Mouse (Mus musculus) naive thymus-derived CD4-positive, alpha-beta T cell, adult 2 months (primary cell): ENCODE results near the gene Oog1.
"Not testable (repeated sequence)": the region's sequence is repeated elsewhere in the genome, so short reads cannot be mapped to it uniquely, and the experiment has no call there.

Source experiments
- DNase-seq: peaks from one replicate; pipeline ENCODE4 v3.0.0-alpha.2; 2011; ENCODE audit warnings: low read depth

The Oog1 gene

DNA sequence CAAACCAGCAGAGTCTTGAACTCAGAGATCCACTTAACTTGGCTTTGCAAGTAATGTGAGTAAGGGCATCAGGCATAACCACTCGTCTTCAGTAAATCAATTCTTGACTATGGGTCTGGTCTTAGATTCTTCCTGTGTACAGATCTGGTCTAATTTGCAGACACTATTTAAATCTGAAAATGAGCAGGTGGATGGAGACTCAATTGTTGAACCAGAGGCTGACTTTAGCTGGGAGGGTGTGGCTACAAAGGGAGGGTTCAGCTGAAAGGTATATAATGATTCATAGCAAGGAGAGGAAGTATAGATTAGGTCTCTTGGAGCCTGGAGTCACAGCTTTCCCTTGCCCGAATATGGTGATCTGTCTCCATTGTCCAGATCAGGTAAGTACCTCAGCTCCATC, at the start of gene Oog1:
Oog1 (plus strand) TSS at position 301 of the 400 bp plus-strand sequence.
- not testable (repeated sequence) for DNase-seq

DNA sequence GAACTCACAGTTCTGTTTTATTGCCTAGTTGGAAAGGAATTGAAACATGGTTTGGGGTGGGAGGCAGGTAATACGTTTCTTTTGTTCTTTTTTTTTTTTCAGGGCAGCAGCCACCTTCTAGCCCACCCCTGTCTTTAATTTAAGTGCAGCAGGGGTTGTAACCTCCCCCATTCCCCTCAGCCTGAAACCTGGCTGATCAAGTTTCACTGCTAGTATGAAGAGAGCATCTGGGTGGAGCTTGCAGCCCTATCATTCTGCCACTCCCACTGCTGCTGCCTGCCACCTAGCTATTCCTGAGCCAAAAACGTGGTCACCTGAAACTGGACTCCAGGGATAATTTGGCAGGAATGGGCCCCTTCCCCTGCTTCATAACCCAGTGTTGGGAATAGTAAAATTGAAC, 1.1 kb upstream of the Oog1 start:
- not testable (repeated sequence) for DNase-seq

DNA sequence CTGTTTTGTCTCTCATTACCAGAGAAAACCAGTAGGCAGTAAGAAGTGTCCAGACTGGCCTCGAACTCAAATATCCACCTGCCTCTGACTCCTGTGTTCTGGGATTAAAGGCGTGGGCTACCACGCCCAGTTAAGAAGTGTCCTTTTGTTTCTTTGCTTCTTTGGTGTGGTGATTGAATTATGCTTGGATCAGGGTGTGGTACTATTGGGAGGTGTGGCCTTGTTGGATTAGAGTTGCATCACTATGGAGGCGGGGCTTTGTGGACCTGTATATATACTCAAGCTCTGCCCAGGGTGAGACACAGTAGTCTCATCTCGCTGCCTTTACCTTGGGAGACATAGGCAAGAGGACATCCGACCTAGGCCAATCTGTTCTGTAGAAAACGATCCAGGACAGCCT, 16.1 kb downstream of the Oog1 start, which contains the start of gene Gm4027:
Gm4027 (plus strand) TSS at position 301 of the 400 bp plus-strand sequence.
- not testable (repeated sequence) for DNase-seq

DNA sequence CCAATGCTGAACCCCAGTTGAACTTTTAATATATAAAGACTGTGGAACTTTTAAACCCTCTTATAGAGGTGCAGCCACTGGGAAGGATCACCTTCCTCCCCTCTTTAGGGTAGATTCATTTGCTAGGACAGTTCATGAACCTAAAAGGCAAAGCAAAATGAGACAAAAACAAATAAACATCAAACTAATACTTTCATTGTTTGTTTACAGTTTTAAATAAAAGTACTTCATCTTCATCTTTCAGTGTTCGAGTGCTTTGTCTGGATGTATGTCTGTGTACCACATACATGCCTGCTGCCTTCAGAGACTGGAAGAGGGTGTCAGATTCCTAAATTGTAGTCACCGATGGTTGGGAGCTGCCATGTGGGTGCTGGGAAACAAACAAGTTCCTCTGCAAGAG, 42.0 kb downstream of the Oog1 start, which contains the start of gene Gm16381:
Gm16381 (minus strand) TSS at position 101 of the 400 bp plus-strand sequence.
- not testable (repeated sequence) for DNase-seq

DNA sequence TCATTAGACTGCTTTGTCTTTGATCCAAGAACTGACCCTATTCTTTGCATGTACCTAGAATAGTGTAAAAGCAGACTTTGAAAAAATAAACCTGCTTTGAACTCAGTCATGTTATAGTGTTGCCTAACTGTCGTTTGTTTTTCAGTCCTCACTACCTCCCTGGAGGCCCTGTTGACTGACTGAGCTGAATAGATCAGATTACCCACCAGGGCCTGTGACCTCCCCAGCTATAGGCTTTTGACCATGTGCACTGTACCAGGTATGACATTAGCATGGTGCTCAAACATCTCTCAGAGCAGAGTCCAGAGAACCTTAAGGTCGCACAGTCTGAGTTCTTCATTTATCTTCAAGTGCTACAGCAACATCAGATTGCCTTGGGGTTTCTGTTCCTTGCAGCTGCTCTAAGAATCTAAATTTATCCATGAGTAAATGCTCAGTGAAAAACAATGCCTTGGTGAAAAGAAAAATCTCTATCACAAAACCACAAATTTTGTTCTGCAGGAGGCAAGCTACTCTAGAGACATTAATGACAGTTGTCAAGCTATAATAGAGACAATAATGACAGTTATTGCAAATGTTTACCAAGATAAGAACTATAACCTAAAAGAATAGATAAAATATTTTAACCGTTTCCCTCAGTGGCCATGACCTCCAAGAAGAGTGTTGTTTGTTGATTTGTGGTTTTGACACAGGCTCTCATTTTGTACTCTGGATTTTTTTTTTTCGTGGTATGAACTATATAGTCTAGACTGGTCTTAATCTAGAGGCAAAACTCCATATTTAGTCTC, 50.6 kb downstream of the Oog1 start:
- not testable (repeated sequence) for DNase-seq
